Mouse (Mus musculus) hindbrain, embryonic 11.5 days (tissue): ENCODE results near the gene Pik3c2b. TPM values are rescaled to one million over a fixed set of nuclear protein-coding genes. Genes with fewer than 3 reads are reported as not detected.
"Not testable (repeated sequence)": the region's sequence is repeated elsewhere in the genome, so short reads cannot be mapped to it uniquely, and the experiment has no call there.

Experiments used
- ATAC-seq: fragments of 200-750 bp; cut with Nextera tagmentation; 2 replicates; pipeline ENCODE4 v1.8.0; 2017; ENCODE audit warnings: mild to moderate bottlenecking, moderate TSS enrichment, moderate library complexity; ENCODE audit not compliant: low FRiP score
- DNase-seq: peaks from one replicate; pipeline ENCODE4 v3.0.0-alpha.2; 2015; ENCODE audit warnings: low spot score
- H3K27ac ChIP-seq: fragments of 300-500 bp; sonication (generic); 2 replicates; pipeline ENCODE4 v1.5.1; 2014; ENCODE audit warnings: mild to moderate bottlenecking, low read depth, low read length
- H3K27me3 ChIP-seq: fragments of 300-500 bp; sonication (generic); 2 replicates; pipeline ENCODE4 v1.6.1; 2014; ENCODE audit warnings: mild to moderate bottlenecking, low read length, moderate library complexity, mixed read lengths; ENCODE audit not compliant: control insufficient read depth, insufficient read depth
- H3K36me3 ChIP-seq: fragments of 300-500 bp; sonication (generic); 2 replicates; pipeline ENCODE4 v1.6.1; 2014; ENCODE audit warnings: mild to moderate bottlenecking, low read length, moderate library complexity, mixed read lengths; ENCODE audit not compliant: control insufficient read depth, insufficient read depth
- H3K4me1 ChIP-seq: fragments of 300-500 bp; sonication (generic); replicated peaks from 2 replicates; pipeline ENCODE4 v1.6.1; 2014; ENCODE audit warnings: low read length, mixed read lengths; ENCODE audit not compliant: control insufficient read depth, insufficient read depth
- H3K4me2 ChIP-seq: fragments of 300-500 bp; sonication (generic); replicated peaks from 2 replicates; pipeline ENCODE4 v1.6.1; 2014; ENCODE audit warnings: mild to moderate bottlenecking, low read depth, low read length
- H3K4me3 ChIP-seq: fragments of 300-500 bp; sonication (generic); 2 replicates; pipeline ENCODE4 v1.5.1; 2014; ENCODE audit warnings: low read depth, low read length
- H3K9ac ChIP-seq: fragments of 300-500 bp; sonication (generic); 2 replicates; pipeline ENCODE4 v1.6.1; 2014; ENCODE audit warnings: low read depth, low read length
- H3K9me3 ChIP-seq: fragments of 300-500 bp; sonication (generic); 2 replicates; pipeline ENCODE4 v1.6.1; 2016; ENCODE audit warnings: low read length; ENCODE audit not compliant: control insufficient read depth
- WGBS: fragments of 180-500 bp; shearing (Covaris S2); extraction: QIAGEN DNeasy Blood & Tissue Kit; methylation state at CpG from one replicate; pipeline ENCODE4 v1.1.7; 2014; 5-methylcytosine and 5-hydroxymethylcytosine counted together
- polyA plus RNA-seq: library from polyadenylated mRNA; unstranded; fragments of >200 nt; fragmentation: Nextera tagmentation; extraction: Ambion mirVana; gene quantifications from 2 replicates; pipeline ENCODE4 v1.2.1, GENCODE M21; 2014

The Pik3c2b gene
- polyA plus RNA-seq, 1 experiment from 2014 or later: 21.2 TPM

GRCm38 (mm10) chr1:133019312-133019711 is 26.2 kb upstream of the Pik3c2b start:
- 0 out of 2 replicates have a peak, but pooled peaks cover 3% of the 10 kb centered on the region for H3K36me3 ChIP-seq
- no peak for DNase-seq

GRCm38 (mm10) chr1:133020137-133020894 is 25.2 kb upstream of the Pik3c2b start:
- Histone ChIP-seq H3K36me3 (0 out of 2 replicates have a peak, but pooled peaks cover 3% of the 10 kb centered on the region), H3K27ac (no peak overlapping the region), H3K4me3 (no peak overlapping the region), H3K4me1 (0 out of 2 replicates have a peak, but pooled peaks cover 3% of the 10 kb centered on the region), H3K4me2 (no peak overlapping the region), H3K9ac (no peak overlapping the region), H3K9me3 (no peaks in the 10 kb centered on the region), H3K27me3 (no peaks in the 10 kb centered on the region)
- no peak for ATAC-seq
- WGBS: 73% methylated on average over 3 of the region's 3 CpGs
- no peak for DNase-seq

More at GRCm38 (mm10) chr1:133019312-133019711, 26.2 kb upstream of the Pik3c2b start:
- Histone ChIP-seq H3K4me1 (0 out of 2 replicates have a peak, but pooled peaks cover 1% of the 10 kb centered on the region), H3K27ac (no peak overlapping the region), H3K4me2 (no peak overlapping the region), H3K27me3 (no peaks in the 10 kb centered on the region), H3K4me3 (no peak overlapping the region), H3K9ac (no peak overlapping the region), H3K9me3 (no peaks in the 10 kb centered on the region)
- no peak for ATAC-seq

GRCm38 (mm10) chr1:133021391-133021790 is 24.1 kb upstream of the Pik3c2b start:
- Histone ChIP-seq H3K27ac (no peak overlapping the region), H3K9me3 (no peaks in the 10 kb centered on the region), H3K36me3 (0 out of 2 replicates have a peak, but pooled peaks cover 3% of the 10 kb centered on the region), H3K9ac (no peak overlapping the region), H3K4me2 (no peak overlapping the region), H3K4me1 (0 out of 2 replicates have a peak, but pooled peaks cover 3% of the 10 kb centered on the region), H3K4me3 (no peak overlapping the region), H3K27me3 (no peaks in the 10 kb centered on the region)
- DNase-seq (no peak), ATAC-seq (no peak)
- WGBS: 92% methylated on average over 7 of the region's 7 CpGs

GRCm38 (mm10) chr1:133021971-133022370 is 23.5 kb upstream of the Pik3c2b start:
- not testable (repeated sequence) for H3K4me3 ChIP-seq, H3K4me1 ChIP-seq, H3K27me3 ChIP-seq, H3K4me2 ChIP-seq, H3K9me3 ChIP-seq, DNase-seq, ATAC-seq, H3K27ac ChIP-seq, H3K9ac ChIP-seq, H3K36me3 ChIP-seq
- 93% methylated on average over 2 of the region's 2 CpGs for WGBS

- H3K4me2 ChIP-seq, H3K9ac ChIP-seq, H3K4me1 ChIP-seq, H3K36me3 ChIP-seq, ATAC-seq, H3K27me3 ChIP-seq, H3K9me3 ChIP-seq, DNase-seq, H3K27ac ChIP-seq, H3K4me3 ChIP-seq: not testable (repeated sequence)
- WGBS: 93% methylated on average over 3 of the region's 3 CpGs
Observed at GRCm38 (mm10) chr1:133023723-133024122, 21.7 kb upstream of the Pik3c2b start.

- Histone ChIP-seq H3K4me3 (peak overlapping the region; percentile 67), H3K4me2 (peak overlapping the region; percentile 54), H3K27me3 (no peaks in the 10 kb centered on the region), H3K36me3 (no peaks in the 10 kb centered on the region), H3K4me1 (0 out of 2 replicates have a peak, but pooled peaks cover 3% of the 10 kb centered on the region), H3K27ac (no peak overlapping the region), H3K9ac (peak overlapping the region; percentile 78), H3K9me3 (no peaks in the 10 kb centered on the region)
- WGBS: 42% methylated on average over 7 of the region's 7 CpGs
- ATAC-seq: peak; percentile 47; the same call in 1 of the 2 replicates
- DNase-seq: no peak
Observed at GRCm38 (mm10) chr1:133024426-133024825, 21.0 kb upstream of the Pik3c2b start.

GRCm38 (mm10) chr1:133025051-133025795 is 20.2 kb upstream of the Pik3c2b start:
- H3K4me1 ChIP-seq: 0 out of 2 replicates have a peak, but pooled peaks cover 3% of the 10 kb centered on the region

GRCm38 (mm10) chr1:133025796-133026190 is 19.7 kb upstream of the Pik3c2b start:
- not testable (repeated sequence) for ATAC-seq, H3K27ac ChIP-seq
- 45% methylated on average over 18 of the region's 23 CpGs for WGBS

More at GRCm38 (mm10) chr1:133025051-133025795, 20.2 kb upstream of the Pik3c2b start:
- Histone ChIP-seq H3K4me2 (peak overlapping the region; percentile 54), H3K27me3 (no peaks in the 10 kb centered on the region), H3K9me3 (no peaks in the 10 kb centered on the region), H3K27ac (peak overlapping the region; percentile 86), H3K9ac (peak overlapping the region; percentile 78), H3K4me3 (peak overlapping the region; percentile 67), H3K36me3 (no peaks in the 10 kb centered on the region)
- WGBS: under 1% methylated on average over 36 of the region's 40 CpGs
- peak; percentile 95 for ATAC-seq
- peak; percentile 94 for DNase-seq

More at GRCm38 (mm10) chr1:133025796-133026190, 19.7 kb upstream of the Pik3c2b start:
- H3K4me1 ChIP-seq, DNase-seq, H3K27me3 ChIP-seq, H3K9me3 ChIP-seq, H3K36me3 ChIP-seq: not testable (repeated sequence)
- Histone ChIP-seq H3K4me3 (peak overlapping the region; percentile 67), H3K9ac (peak overlapping the region; percentile 78; the same call in 1 of the 2 replicates), H3K4me2 (peak overlapping the region; percentile 26)
